Mouse (Mus musculus) midbrain, embryonic 12.5 days (tissue): ENCODE measurements around the gene Olfr1362. TPM values are rescaled to one million over a fixed set of nuclear protein-coding genes. Genes with fewer than 3 reads are reported as not detected.

ENCODE experiments used
- ATAC-seq: fragments of 200-750 bp; cut with Nextera tagmentation; 2 replicates; pipeline ENCODE4 v1.8.0; 2017; ENCODE audit warnings: low read depth, moderate TSS enrichment, moderate library complexity; ENCODE audit not compliant: low FRiP score
- H3K27ac ChIP-seq: fragments of 300-500 bp; sonication (generic); replicated peaks from 2 replicates; pipeline ENCODE4 v1.5.1; 2016; ENCODE audit warnings: mild to moderate bottlenecking
- H3K27me3 ChIP-seq: fragments of 300-500 bp; sonication (generic); 2 replicates; pipeline ENCODE4 v1.6.1; 2016; ENCODE audit warnings: mild to moderate bottlenecking
- H3K36me3 ChIP-seq: fragments of 300-500 bp; sonication (generic); 2 replicates; pipeline ENCODE4 v1.6.1; 2016
- H3K4me1 ChIP-seq: fragments of 300-500 bp; sonication (generic); 2 replicates; pipeline ENCODE4 v1.6.1; 2016
- H3K4me2 ChIP-seq: fragments of 300-500 bp; sonication (generic); replicated peaks from 2 replicates; pipeline ENCODE4 v1.6.1; 2016; ENCODE audit warnings: mild to moderate bottlenecking, moderate library complexity
- H3K4me3 ChIP-seq: fragments of 300-500 bp; sonication (generic); 2 replicates; pipeline ENCODE4 v1.5.1; 2016; ENCODE audit warnings: mild to moderate bottlenecking
- H3K9ac ChIP-seq: fragments of 300-500 bp; sonication (generic); replicated peaks from 2 replicates; pipeline ENCODE4 v1.6.1; 2016; ENCODE audit warnings: mild to moderate bottlenecking, moderate library complexity
- H3K9me3 ChIP-seq: fragments of 300-500 bp; sonication (generic); 2 replicates; pipeline ENCODE4 v1.6.1; 2016; ENCODE audit warnings: mild to moderate bottlenecking
- WGBS: fragments of 180-500 bp; shearing (Covaris S2); methylation state at CpG from one replicate; pipeline ENCODE4 v1.1.7; 2016; 5-methylcytosine and 5-hydroxymethylcytosine counted together
- polyA plus RNA-seq: library from polyadenylated mRNA; unstranded; fragments of >200 nt; fragmentation: Nextera tagmentation; extraction: Ambion mirVana; gene quantifications from 2 replicates; pipeline ENCODE4 v1.2.1, GENCODE M21; 2016

Gene Olfr1362
- polyA plus RNA-seq = not detected in 2 replicates

DNA sequence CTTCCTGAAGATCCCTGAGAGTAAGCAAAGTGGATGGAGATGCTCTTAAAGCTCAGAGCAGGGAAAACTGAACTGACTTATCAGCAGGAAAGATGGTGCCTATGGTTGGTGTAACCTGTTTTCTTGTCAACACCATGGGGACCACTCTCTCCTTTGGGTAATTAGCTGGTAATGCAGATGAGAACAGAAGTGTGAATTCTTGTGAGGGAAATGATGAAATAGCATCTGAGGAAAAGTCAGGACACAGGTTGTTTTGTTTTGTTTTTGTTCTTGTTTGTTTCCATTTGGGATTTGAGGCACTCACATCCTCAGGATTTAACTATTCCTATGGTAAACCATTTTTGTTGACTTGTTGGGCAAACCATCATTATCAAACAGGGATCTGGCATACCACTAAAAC, at the start of gene Olfr1362:
TSS of gene Olfr1362 (minus strand) at position 101 of the 400 bp plus-strand sequence.
- Histone ChIP-seq H3K27ac (no peak within 1 kb of the TSS), H3K4me3 (no peak within 1 kb of the TSS), H3K4me2 (no peak within 1 kb of the TSS), H3K4me1 (no peaks in the 10 kb centered on the region), H3K27me3 (no peaks in the 10 kb centered on the region), H3K9ac (no peak within 1 kb of the TSS), H3K9me3 (no peaks in the 10 kb centered on the region), H3K36me3 (no peaks in the 10 kb centered on the region)
- no peak for ATAC-seq

DNA sequence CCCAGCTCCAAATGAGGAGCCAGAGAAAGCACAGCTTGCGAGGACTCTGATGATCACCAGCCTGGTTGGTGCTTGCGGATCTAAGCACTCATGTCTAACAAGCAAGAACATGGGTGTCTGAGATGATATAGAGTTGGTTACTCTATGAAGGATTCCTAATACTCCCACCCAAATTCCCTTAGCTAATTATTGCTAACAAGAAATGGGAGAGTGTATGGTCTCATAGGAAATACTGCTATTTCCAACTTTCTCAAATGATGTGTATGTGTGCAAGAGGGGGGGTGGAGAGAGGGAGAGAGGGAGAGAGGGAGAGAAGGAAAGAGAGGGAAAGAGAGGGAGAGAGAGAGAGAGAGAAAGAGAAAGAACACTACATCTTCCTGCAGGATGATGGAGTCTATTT, 49.5 kb upstream of the Olfr1362 start, which contains the start of gene Olfr1361:
TSS of gene Olfr1361 (minus strand) at position 101 of the 400 bp plus-strand sequence.
- H3K4me3 ChIP-seq = no peak within 1 kb of the TSS
- H3K4me2 ChIP-seq = no peak within 1 kb of the TSS
- 76% methylated on average over 2 of the region's 2 CpGs for WGBS
- ATAC-seq = no peak
- H3K9me3 ChIP-seq = no peaks in the 10 kb centered on the region
- no peaks in the 10 kb centered on the region for H3K36me3 ChIP-seq
- H3K27me3 ChIP-seq = no peaks in the 10 kb centered on the region
- H3K9ac ChIP-seq = no peak within 1 kb of the TSS
- H3K4me1 ChIP-seq = no peaks in the 10 kb centered on the region
- H3K27ac ChIP-seq = no peak within 1 kb of the TSS

DNA sequence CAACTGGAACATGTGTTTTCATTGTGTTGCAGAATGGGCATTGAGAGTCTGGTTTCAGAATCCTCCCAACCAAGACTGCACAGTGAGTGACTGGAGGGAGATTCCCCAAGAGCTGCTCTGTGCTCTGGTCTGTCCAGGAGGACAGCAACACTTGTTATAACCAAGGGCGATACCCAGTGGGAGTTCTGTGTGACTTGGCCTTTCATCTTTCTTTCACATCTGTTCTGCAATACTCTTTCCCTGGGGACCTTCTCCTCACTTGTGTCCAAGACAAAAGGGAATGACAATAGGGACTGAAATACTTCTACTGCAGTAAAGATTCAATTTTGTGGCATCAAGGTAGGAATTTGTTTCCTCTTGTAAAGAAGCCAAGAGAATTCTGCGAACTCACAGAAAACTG, 28.6 kb upstream of the Olfr1362 start, which contains the start of gene Olfr11:
TSS of gene Olfr11 (minus strand) at position 101 of the 400 bp plus-strand sequence.
- Histone ChIP-seq H3K36me3 (no peaks in the 10 kb centered on the region), H3K4me2 (no peak within 1 kb of the TSS), H3K4me1 (no peaks in the 10 kb centered on the region), H3K27ac (no peak within 1 kb of the TSS), H3K4me3 (no peak within 1 kb of the TSS), H3K9me3 (no peaks in the 10 kb centered on the region), H3K27me3 (no peaks in the 10 kb centered on the region), H3K9ac (no peak within 1 kb of the TSS)
- no peak for ATAC-seq
- 89% methylated on average over 2 of the region's 2 CpGs for whole genome bisulfite sequencing

DNA sequence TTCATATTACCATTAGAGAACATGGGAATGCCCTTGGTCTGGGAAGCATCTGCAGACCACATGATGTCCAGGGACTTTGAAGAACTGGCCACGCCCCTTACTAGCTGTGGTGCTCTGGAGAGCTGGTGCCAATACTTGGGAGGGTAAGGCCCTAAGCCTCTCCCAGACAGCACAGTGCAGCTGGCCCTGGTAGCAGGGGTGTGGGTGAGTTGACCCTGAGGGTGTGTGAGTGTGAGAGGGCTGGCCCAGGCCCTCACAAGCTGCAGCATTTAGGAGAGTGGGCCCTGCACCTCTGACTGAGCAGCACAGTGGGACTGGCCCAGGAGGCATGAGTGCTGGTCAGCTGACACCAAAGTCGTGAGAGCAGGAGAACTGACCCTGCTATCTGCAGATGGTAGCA, 22.2 kb downstream of the Olfr1362 start:
- no peak overlapping the region for H3K9ac ChIP-seq
- H3K4me1 ChIP-seq = no peaks in the 10 kb centered on the region
- no peak for ATAC-seq
- 0 out of 2 replicates have a peak, but pooled peaks cover 6% of the 10 kb centered on the region for H3K9me3 ChIP-seq
- no peak overlapping the region for H3K27ac ChIP-seq
- 68% methylated on average over 2 of the region's 2 CpGs for WGBS
- H3K4me2 ChIP-seq = no peak overlapping the region
- no peak overlapping the region for H3K4me3 ChIP-seq
- no peaks in the 10 kb centered on the region for H3K27me3 ChIP-seq
- H3K36me3 ChIP-seq = no peaks in the 10 kb centered on the region

DNA sequence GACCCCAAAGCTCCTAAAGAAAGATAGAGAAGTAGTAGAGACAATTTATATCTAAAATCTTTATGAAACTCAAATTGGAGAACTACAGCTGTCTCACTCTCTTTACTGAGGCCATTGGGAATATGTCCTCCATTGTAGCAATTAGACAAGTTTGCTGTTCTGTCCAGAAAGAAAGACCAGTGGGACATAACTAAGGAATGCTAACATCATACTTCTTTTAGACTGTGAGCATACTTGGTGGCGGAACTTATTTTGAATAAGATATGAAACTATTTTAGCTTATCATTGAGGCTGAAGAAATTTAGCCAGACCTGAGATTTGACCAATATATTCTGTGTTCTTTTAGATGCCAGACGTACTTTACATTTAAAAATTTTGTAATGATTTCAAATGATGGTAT, 32.2 kb downstream of the Olfr1362 start, which contains the start of gene Olfr1364:
TSS of gene Olfr1364 (minus strand) at position 101 of the 400 bp plus-strand sequence.
- no peaks in the 10 kb centered on the region for H3K9me3 ChIP-seq
- no peak within 1 kb of the TSS for H3K4me2 ChIP-seq
- no peak for ATAC-seq
- H3K27ac ChIP-seq = no peak within 1 kb of the TSS
- 92% methylated on average over 2 of the region's 2 CpGs for WGBS
- H3K27me3 ChIP-seq = no peaks in the 10 kb centered on the region
- H3K4me3 ChIP-seq = no peak within 1 kb of the TSS
- no peaks in the 10 kb centered on the region for H3K36me3 ChIP-seq
- no peak within 1 kb of the TSS for H3K9ac ChIP-seq
- no peaks in the 10 kb centered on the region for H3K4me1 ChIP-seq

Other genes with a start within 250 kb of the Olfr1362 start
- gene Zkscan3, start 211.3 kb downstream of the Olfr1362 start, polyA plus RNA-seq = 99.0 and 100 TPM in 2 replicates
- 5.1 and 6.8 TPM in 2 replicates for gene Pgbd1, start 173.0 kb downstream of the Olfr1362 start, polyA plus RNA-seq
- 24.4 and 24.6 TPM in 2 replicates for gene Zscan26, start 160.3 kb downstream of the Olfr1362 start, polyA plus RNA-seq
- gene Nkapl, start 145.5 kb downstream of the Olfr1362 start, polyA plus RNA-seq = 2.5 and 2.9 TPM in 2 replicates
- gene Zkscan4, start 135.1 kb downstream of the Olfr1362 start, polyA plus RNA-seq = 6.8 and 7.4 TPM in 2 replicates
- not detected in 2 replicates for gene Gm10065, start 134.6 kb downstream of the Olfr1362 start, polyA plus RNA-seq
- gene AK157302, start 118.8 kb downstream of the Olfr1362 start, polyA plus RNA-seq = 0.30 and 0.47 TPM in 2 replicates
- gene Gm11273, start 112.6 kb downstream of the Olfr1362 start, polyA plus RNA-seq = 3.2 and 4.4 TPM in 2 replicates
- gene Zkscan8, start 82.9 kb downstream of the Olfr1362 start, polyA plus RNA-seq = 8.9 and 9.2 TPM in 2 replicates
- gene Olfr1366, start 71.2 kb downstream of the Olfr1362 start, polyA plus RNA-seq = 0.21 and 0.22 TPM in 2 replicates
- not detected in 2 replicates for gene Olfr1535, start 54.1 kb downstream of the Olfr1362 start, polyA plus RNA-seq
- not detected in 2 replicates for gene Olfr1364, start 32.3 kb downstream of the Olfr1362 start, polyA plus RNA-seq
- not detected in 2 replicates for gene Olfr11, start 28.5 kb upstream of the Olfr1362 start, polyA plus RNA-seq
- gene Olfr1361, start 49.4 kb upstream of the Olfr1362 start, polyA plus RNA-seq = not detected in 2 replicates
- not detected in 2 replicates for gene Olfr1360, start 63.4 kb upstream of the Olfr1362 start, polyA plus RNA-seq
- not detected in 2 replicates for gene Olfr1359, start 84.1 kb upstream of the Olfr1362 start, polyA plus RNA-seq
- 2.2 and 3.1 TPM in 2 replicates for gene Hist1h2bl, start 102.1 kb upstream of the Olfr1362 start, polyA plus RNA-seq
- 21.4 and 30.7 TPM in 2 replicates for gene Hist1h2ai, start 102.4 kb upstream of the Olfr1362 start, polyA plus RNA-seq
- gene Hist1h3h, start 103.6 kb upstream of the Olfr1362 start, polyA plus RNA-seq = 6.0 and 10.1 TPM in 2 replicates
- 5.8 TPM in 2 replicates for gene Hist1h2bm, start 108.0 kb upstream of the Olfr1362 start, polyA plus RNA-seq
- 0.97 and 1.4 TPM in 2 replicates for gene Hist1h4j, start 121.0 kb upstream of the Olfr1362 start, polyA plus RNA-seq
- 2.9 and 3.5 TPM in 2 replicates for gene Hist1h4k, start 136.5 kb upstream of the Olfr1362 start, polyA plus RNA-seq
- 26.9 and 43.2 TPM in 2 replicates for gene Hist1h2ak, start 139.8 kb upstream of the Olfr1362 start, polyA plus RNA-seq
- gene Hist1h2bn, start 140.1 kb upstream of the Olfr1362 start, polyA plus RNA-seq = 3.9 and 6.3 TPM in 2 replicates
- 30.4 and 37.6 TPM in 2 replicates for gene Hist1h1b, start 166.6 kb upstream of the Olfr1362 start, polyA plus RNA-seq
- gene Hist1h3i, start 169.3 kb upstream of the Olfr1362 start, polyA plus RNA-seq = 155 and 164 TPM in 2 replicates
- 6.1 and 12.2 TPM in 2 replicates for gene Hist1h2an, start 173.2 kb upstream of the Olfr1362 start, polyA plus RNA-seq
- 1.9 and 2.4 TPM in 2 replicates for gene Hist1h2bp, start 173.4 kb upstream of the Olfr1362 start, polyA plus RNA-seq
- 18.5 and 23.3 TPM in 2 replicates for gene Hist1h2bq, start 196.2 kb upstream of the Olfr1362 start, polyA plus RNA-seq
- not detected in 2 replicates for gene Hist1h2ao, start 196.4 kb upstream of the Olfr1362 start, polyA plus RNA-seq
- not detected in 2 replicates for gene Hist1h4m, start 197.7 kb upstream of the Olfr1362 start, polyA plus RNA-seq
- gene Hist1h4n, start 218.2 kb upstream of the Olfr1362 start, polyA plus RNA-seq = 11.5 and 17.5 TPM in 2 replicates
- gene Hist1h2ap, start 219.5 kb upstream of the Olfr1362 start, polyA plus RNA-seq = 4,827 and 5,103 TPM in 2 replicates
- gene Hist1h2br, start 219.7 kb upstream of the Olfr1362 start, polyA plus RNA-seq = 17.6 and 23.0 TPM in 2 replicates